Mouse (Mus musculus): ENCODE results near the gene Tspan12. TPM values are rescaled to one million over a fixed set of nuclear protein-coding genes. Genes with fewer than 3 reads are reported as not detected.

Tspan12 gene
- polyA plus RNA-seq, 1 experiment: 11.8 TPM

- H3K79me2 ChIP-seq (ENCODE audit: control insufficient read depth, insufficient read depth): no peaks in the 10 kb centered on the region
- TF ChIP-seq REST (IDR thresholded peaks at IDR 0.05; ENCODE audit: insufficient read depth, insufficient read length): no peak
- TF ChIP-seq MYOD1 (IDR thresholded peaks at IDR 0.05; ENCODE audit: control insufficient read depth in 1 of 3, insufficient read length in 2 of 3, low read depth in 2 of 3): no peak
- no peak for TF ChIP-seq POLR2AphosphoS2 (IDR thresholded peaks at IDR 0.05; ENCODE audit: insufficient read length, low read depth)
- TF ChIP-seq TCF12 (IDR thresholded peaks at IDR 0.05; ENCODE audit: insufficient read depth, poor library complexity, severe bottlenecking): no peak
- TF ChIP-seq MAX (IDR thresholded peaks at IDR 0.05; ENCODE audit: low read depth): no peak
- TF ChIP-seq TCF3 (IDR thresholded peaks at IDR 0.05; ENCODE audit: insufficient read length, low read depth): no peak
- TF ChIP-seq CEBPB (IDR thresholded peaks at IDR 0.05; ENCODE audit: insufficient read depth, poor library complexity, severe bottlenecking): no peak
- no peaks in the 10 kb centered on the region for H3K27me3 ChIP-seq (ENCODE audit: control insufficient read depth, insufficient read depth, insufficient read length)
- no peak overlapping the region for H3ac ChIP-seq (ENCODE audit: control insufficient read depth, insufficient read length)
- no peak overlapping the region for H3K4me2 ChIP-seq (ENCODE audit: low read depth)
- H3K36me3 ChIP-seq (ENCODE audit: control insufficient read depth, insufficient read depth): peaks cover 11% of the 10 kb centered on the region
- no peak overlapping the region for H3K4me3 ChIP-seq
Measured at GRCm38 (mm10) chr6:21805013-21805570, 47.2 kb downstream of the Tspan12 start.

- Histone ChIP-seq H3K27me3 (ENCODE audit: control insufficient read depth, insufficient read depth, insufficient read length) (no peaks in the 10 kb centered on the region), H3K4me2 (ENCODE audit: low read depth) (no peak overlapping the region), H3K36me3 (ENCODE audit: control insufficient read depth, insufficient read depth) (peaks cover 15% of the 10 kb centered on the region), H3K4me3 (no peak overlapping the region), H3ac (ENCODE audit: control insufficient read depth, insufficient read length) (no peak overlapping the region), H3K79me2 (ENCODE audit: control insufficient read depth, insufficient read depth) (no peaks in the 10 kb centered on the region)
- TF ChIP-seq MAX (IDR thresholded peaks at IDR 0.05; ENCODE audit: low read depth) (no peak), TCF3 (IDR thresholded peaks at IDR 0.05; ENCODE audit: insufficient read length, low read depth) (no peak), POLR2AphosphoS2 (IDR thresholded peaks at IDR 0.05; ENCODE audit: insufficient read length, low read depth) (no peak), CEBPB (IDR thresholded peaks at IDR 0.05; ENCODE audit: insufficient read depth, poor library complexity, severe bottlenecking) (no peak), E2F4 (IDR thresholded peaks at IDR 0.05; ENCODE audit: insufficient read depth) (no peak), USF1 (IDR thresholded peaks at IDR 0.05; ENCODE audit: low read depth) (no peak), REST (IDR thresholded peaks at IDR 0.05; ENCODE audit: insufficient read depth, insufficient read length) (no peak), MYOD1 (IDR thresholded peaks at IDR 0.05; ENCODE audit: control insufficient read depth in 1 of 3, insufficient read length in 2 of 3, low read depth in 2 of 3) (no peak), TCF12 (IDR thresholded peaks at IDR 0.05; ENCODE audit: insufficient read depth, poor library complexity, severe bottlenecking) (no peak), POLR2A (IDR thresholded peaks at IDR 0.05; ENCODE audit: insufficient read length, low read depth) (no peak), MYOG (IDR thresholded peaks at IDR 0.05; ENCODE audit: control insufficient read depth in 1 of 3, insufficient read depth in 1 of 3, insufficient read length in 2 of 3, low read depth in 2 of 3) (no peak), SRF (IDR thresholded peaks at IDR 0.05; ENCODE audit: control insufficient read depth, insufficient read length, low read depth) (no peak)
Measured at GRCm38 (mm10) chr6:21803483-21804340, 48.6 kb downstream of the Tspan12 start.

GRCm38 (mm10) chr6:21798581-21798980 lies 53.7 kb downstream of the Tspan12 start:
- Histone ChIP-seq H3K79me2 (ENCODE audit: control insufficient read depth, insufficient read depth) (no peaks in the 10 kb centered on the region), H3ac (ENCODE audit: control insufficient read depth, insufficient read length) (no peak overlapping the region), H3K4me2 (ENCODE audit: low read depth) (no peak overlapping the region), H3K4me3 (no peak overlapping the region), H3K36me3 (ENCODE audit: control insufficient read depth, insufficient read depth) (peaks cover 19% of the 10 kb centered on the region), H3K27me3 (ENCODE audit: control insufficient read depth, insufficient read depth, insufficient read length) (no peaks in the 10 kb centered on the region)
- TF ChIP-seq REST (IDR thresholded peaks at IDR 0.05; ENCODE audit: insufficient read depth, insufficient read length): no peak
- no peak for TF ChIP-seq E2F4 (IDR thresholded peaks at IDR 0.05; ENCODE audit: insufficient read depth)
- no peak for TF ChIP-seq TCF12 (IDR thresholded peaks at IDR 0.05; ENCODE audit: insufficient read depth, poor library complexity, severe bottlenecking)
- no peak for TF ChIP-seq CEBPB (IDR thresholded peaks at IDR 0.05; ENCODE audit: insufficient read depth, poor library complexity, severe bottlenecking)
- no peak for TF ChIP-seq MAX (IDR thresholded peaks at IDR 0.05; ENCODE audit: low read depth)
- TF ChIP-seq MYOD1 (IDR thresholded peaks at IDR 0.05; ENCODE audit: control insufficient read depth in 1 of 3, insufficient read length in 2 of 3, low read depth in 2 of 3): no peak

GRCm38 (mm10) chr6:21797087-21797486 lies 55.2 kb downstream of the Tspan12 start:
- no peak for TF ChIP-seq USF1 (IDR thresholded peaks at IDR 0.05; ENCODE audit: low read depth)
- no peak for TF ChIP-seq E2F4 (IDR thresholded peaks at IDR 0.05; ENCODE audit: insufficient read depth)
- no peak for TF ChIP-seq POLR2A (IDR thresholded peaks at IDR 0.05; ENCODE audit: insufficient read length, low read depth)
- no peak for TF ChIP-seq MAX (IDR thresholded peaks at IDR 0.05; ENCODE audit: low read depth)
- TF ChIP-seq MYOD1 (IDR thresholded peaks at IDR 0.05; ENCODE audit: control insufficient read depth in 1 of 3, insufficient read length in 2 of 3, low read depth in 2 of 3): no peak
- no peak for TF ChIP-seq MYOG (IDR thresholded peaks at IDR 0.05; ENCODE audit: control insufficient read depth in 1 of 3, insufficient read depth in 1 of 3, insufficient read length in 2 of 3, low read depth in 2 of 3)
- no peak for TF ChIP-seq CEBPB (IDR thresholded peaks at IDR 0.05; ENCODE audit: insufficient read depth, poor library complexity, severe bottlenecking)
- no peak for TF ChIP-seq REST (IDR thresholded peaks at IDR 0.05; ENCODE audit: insufficient read depth, insufficient read length)
- TF ChIP-seq POLR2AphosphoS2 (IDR thresholded peaks at IDR 0.05; ENCODE audit: insufficient read length, low read depth): no peak
- no peak for TF ChIP-seq TCF12 (IDR thresholded peaks at IDR 0.05; ENCODE audit: insufficient read depth, poor library complexity, severe bottlenecking)
- TF ChIP-seq SRF (IDR thresholded peaks at IDR 0.05; ENCODE audit: control insufficient read depth, insufficient read length, low read depth): no peak
- TF ChIP-seq TCF3 (IDR thresholded peaks at IDR 0.05; ENCODE audit: insufficient read length, low read depth): no peak
- no peak overlapping the region for H3ac ChIP-seq (ENCODE audit: control insufficient read depth, insufficient read length)
- H3K79me2 ChIP-seq (ENCODE audit: control insufficient read depth, insufficient read depth): no peaks in the 10 kb centered on the region
- peaks cover 17% of the 10 kb centered on the region for H3K36me3 ChIP-seq (ENCODE audit: control insufficient read depth, insufficient read depth)
- H3K4me3 ChIP-seq: no peak overlapping the region
- H3K27me3 ChIP-seq (ENCODE audit: control insufficient read depth, insufficient read depth, insufficient read length): no peaks in the 10 kb centered on the region
- no peak overlapping the region for H3K4me2 ChIP-seq (ENCODE audit: low read depth)

All from myocyte (in vitro differentiated cells).